Mouse (Mus musculus) brain, embryonic 14.5 days (tissue): ENCODE data around the gene Casp7. TPM values are rescaled to one million over a fixed set of nuclear protein-coding genes. Genes with fewer than 3 reads are reported as not detected.

Experiments
- DNase-seq: peaks from one replicate; pipeline ENCODE4 v3.0.0-alpha.2; 2011; ENCODE audit warnings: low read depth
- CTCF ChIP-seq: fragments of 200-500 bp; IDR thresholded peaks from 2 replicates; pipeline ENCODE4 v1.5.1; 2012; ENCODE audit warnings: inconsistent platforms, mild to moderate bottlenecking, moderate library complexity, borderline replicate concordance; ENCODE audit not compliant: insufficient read depth, insufficient read length; ENCODE audit errors: extremely low read depth
- POLR2A ChIP-seq: fragments of 200-500 bp; IDR thresholded peaks from 2 replicates; pipeline ENCODE4 v1.6.1; 2012; ENCODE audit warnings: mild to moderate bottlenecking, inconsistent platforms, borderline replicate concordance; ENCODE audit not compliant: poor library complexity, insufficient read depth, insufficient read length, severe bottlenecking; ENCODE audit errors: extremely low read depth
- polyA plus RNA-seq: library from polyadenylated mRNA; depleted of rRNA; stranded (reverse); fragments of >200 nt; gene quantifications from 2 replicates; pipeline ENCODE4 v1.2.3, GENCODE M21; 2012

The Casp7 gene
- polyA plus RNA-seq, 1 experiment = 12.4 TPM

GRCm38 (mm10) chr19:56438357-56439071 lies 41.6 kb downstream of the Casp7 start:
- no peak for TF ChIP-seq CTCF
- TF ChIP-seq POLR2A = no peak
- DNase-seq = no peak

GRCm38 (mm10) chr19:56439072-56439434 lies 42.1 kb downstream of the Casp7 start:
- TF ChIP-seq CTCF (no peak), POLR2A (no peak)
- DNase-seq = no peak

- no peak for TF ChIP-seq POLR2A
- no peak for TF ChIP-seq CTCF
These were observed 46.5 kb downstream of the Casp7 start for GRCm38 (mm10) chr19:56443445-56443844.

GRCm38 (mm10) chr19:56448784-56449183 lies 51.9 kb downstream of the Casp7 start:
- DNase-seq = no peak
- TF ChIP-seq POLR2A = no peak
- no peak for TF ChIP-seq CTCF

More at GRCm38 (mm10) chr19:56443445-56443844, 46.5 kb downstream of the Casp7 start:
- no peak for DNase-seq

- TF ChIP-seq CTCF = no peak
- DNase-seq = no peak
These were observed 52.6 kb downstream of the Casp7 start for GRCm38 (mm10) chr19:56449537-56449936.

GRCm38 (mm10) chr19:56450892-56451291 lies 54.0 kb downstream of the Casp7 start:
- TF ChIP-seq CTCF (no peak), POLR2A (no peak)
- no peak for DNase-seq

GRCm38 (mm10) chr19:56451867-56452266 lies 54.9 kb downstream of the Casp7 start:
- no peak for TF ChIP-seq CTCF
- TF ChIP-seq POLR2A = no peak
- no peak for DNase-seq

- TF ChIP-seq CTCF = no peak
- no peak for TF ChIP-seq POLR2A
- no peak for DNase-seq
These were observed 55.5 kb downstream of the Casp7 start for GRCm38 (mm10) chr19:56452421-56452820.

GRCm38 (mm10) chr19:56454862-56455261 lies 57.9 kb downstream of the Casp7 start:
- no peak for TF ChIP-seq POLR2A
- no peak for TF ChIP-seq CTCF
- DNase-seq = no peak

GRCm38 (mm10) chr19:56455369-56455768 lies 58.4 kb downstream of the Casp7 start:
- peak; percentile 31 for DNase-seq

GRCm38 (mm10) chr19:56457569-56457968 lies 60.6 kb downstream of the Casp7 start:
- TF ChIP-seq CTCF (no peak), POLR2A (no peak)
- DNase-seq = no peak

More at GRCm38 (mm10) chr19:56455369-56455768, 58.4 kb downstream of the Casp7 start:
- TF ChIP-seq POLR2A (no peak), CTCF (no peak)

- no peak for TF ChIP-seq POLR2A
- TF ChIP-seq CTCF = no peak
- DNase-seq = no peak
These were observed 62.5 kb downstream of the Casp7 start for GRCm38 (mm10) chr19:56459154-56460050.

- peak; percentile 67 for DNase-seq
These were observed 63.3 kb downstream of the Casp7 start for GRCm38 (mm10) chr19:56460241-56460640.

More at GRCm38 (mm10) chr19:56460241-56460640, 63.3 kb downstream of the Casp7 start:
- TF ChIP-seq CTCF (no peak), POLR2A (no peak)
